Mouse (Mus musculus) lung, embryonic 15.5 days (tissue): Measurements from ENCODE around the gene Fadd. TPM values are rescaled to one million over a fixed set of nuclear protein-coding genes. Genes with fewer than 3 reads are reported as not detected.

Source experiments
- ATAC-seq: fragments of 200-750 bp; cut with Nextera tagmentation; 2 replicates; pipeline ENCODE4 v1.8.0; 2017; ENCODE audit warnings: moderate number of reproducible peaks, borderline replicate concordance; ENCODE audit not compliant: low FRiP score, low TSS enrichment; ENCODE audit errors: extremely low read depth
- H3K27ac ChIP-seq: fragments of 300-500 bp; sonication (generic); 2 replicates; pipeline ENCODE4 v1.5.1; 2015; ENCODE audit warnings: moderate library complexity, mild to moderate bottlenecking, inconsistent platforms
- H3K27me3 ChIP-seq: fragments of 300-500 bp; sonication (generic); 2 replicates; pipeline ENCODE4 v1.6.1; 2015; ENCODE audit warnings: inconsistent platforms
- H3K36me3 ChIP-seq: fragments of 300-500 bp; sonication (generic); 2 replicates; pipeline ENCODE4 v1.6.1; 2015; ENCODE audit warnings: inconsistent platforms
- H3K4me1 ChIP-seq: fragments of 300-500 bp; sonication (generic); 2 replicates; pipeline ENCODE4 v1.6.1; 2015; ENCODE audit warnings: inconsistent platforms
- H3K4me2 ChIP-seq: fragments of 300-500 bp; sonication (generic); 2 replicates; pipeline ENCODE4 v1.6.1; 2015; ENCODE audit warnings: inconsistent platforms, mild to moderate bottlenecking, moderate library complexity
- H3K4me3 ChIP-seq: fragments of 300-500 bp; sonication (generic); 2 replicates; pipeline ENCODE4 v1.5.1; 2015; ENCODE audit warnings: mild to moderate bottlenecking, inconsistent platforms
- H3K9ac ChIP-seq: fragments of 300-500 bp; sonication (generic); 2 replicates; pipeline ENCODE4 v1.6.1; 2015; ENCODE audit warnings: inconsistent platforms
- H3K9me3 ChIP-seq: fragments of 300-500 bp; sonication (generic); 2 replicates; pipeline ENCODE4 v1.6.1; 2016; ENCODE audit warnings: inconsistent platforms
- WGBS: fragments of 180-500 bp; shearing (Covaris S2); methylation state at CpG from one replicate; pipeline ENCODE4 v1.1.7; 2015; 5-methylcytosine and 5-hydroxymethylcytosine counted together
- polyA plus RNA-seq: library from polyadenylated mRNA; unstranded; fragments of >200 nt; fragmentation: Nextera tagmentation; extraction: Ambion mirVana; gene quantifications from 2 replicates; pipeline ENCODE4 v1.2.1, GENCODE M21; 2015

Fadd gene
- polyA plus RNA-seq, 1 experiment from 2014 or later = 12.4 TPM

- peaks cover 20% of the 10 kb centered on the region for H3K4me1 ChIP-seq
- H3K27me3 ChIP-seq = no peaks in the 10 kb centered on the region
- no peaks in the 10 kb centered on the region for H3K36me3 ChIP-seq
- H3K9ac ChIP-seq = no peak overlapping the region
- 53% methylated on average over 7 of the region's 7 CpGs for WGBS
- peak overlapping the region; percentile 65 for H3K27ac ChIP-seq
- no peak overlapping the region for H3K4me3 ChIP-seq
- no peaks in the 10 kb centered on the region for H3K9me3 ChIP-seq
- peak; percentile 49; the same call in 1 of the 2 replicates for ATAC-seq
- no peak overlapping the region for H3K4me2 ChIP-seq
These were observed 27.3 kb upstream of the Fadd start for GRCm38 (mm10) chr7:144609568-144609967.

GRCm38 (mm10) chr7:144607862-144608261 lies 25.6 kb upstream of the Fadd start:
- Histone ChIP-seq H3K4me2 (no peak overlapping the region), H3K36me3 (no peaks in the 10 kb centered on the region), H3K9ac (no peak overlapping the region), H3K9me3 (no peaks in the 10 kb centered on the region), H3K4me3 (no peak overlapping the region), H3K27me3 (no peaks in the 10 kb centered on the region), H3K27ac (no peak overlapping the region), H3K4me1 (peaks cover 18% of the 10 kb centered on the region)
- no peak for ATAC-seq
- 89% methylated on average over 15 of the region's 15 CpGs for WGBS

GRCm38 (mm10) chr7:144604735-144605134 lies 22.5 kb upstream of the Fadd start:
- no peak for ATAC-seq
- no peaks in the 10 kb centered on the region for H3K27me3 ChIP-seq
- 0 out of 2 replicates have a peak, but pooled peaks cover 4% of the 10 kb centered on the region for H3K36me3 ChIP-seq
- WGBS = 40% methylated on average over 4 of the region's 4 CpGs
- H3K27ac ChIP-seq = no peak overlapping the region
- no peak overlapping the region for H3K9ac ChIP-seq
- peaks cover 11% of the 10 kb centered on the region for H3K4me1 ChIP-seq
- no peak overlapping the region for H3K4me3 ChIP-seq
- H3K4me2 ChIP-seq = no peak overlapping the region
- no peaks in the 10 kb centered on the region for H3K9me3 ChIP-seq

- H3K9me3 ChIP-seq = no peaks in the 10 kb centered on the region
- no peaks in the 10 kb centered on the region for H3K27me3 ChIP-seq
- 81% methylated on average over 2 of the region's 2 CpGs for WGBS
- H3K4me3 ChIP-seq = no peak overlapping the region
- H3K4me1 ChIP-seq = peaks cover 9% of the 10 kb centered on the region
- no peak overlapping the region for H3K4me2 ChIP-seq
- H3K27ac ChIP-seq = no peak overlapping the region
- ATAC-seq = no peak
- 0 out of 2 replicates have a peak, but pooled peaks cover 4% of the 10 kb centered on the region for H3K36me3 ChIP-seq
- no peak overlapping the region for H3K9ac ChIP-seq
These were observed 22.0 kb upstream of the Fadd start for GRCm38 (mm10) chr7:144604291-144604690.

- no peak for ATAC-seq
- Histone ChIP-seq H3K9ac (no peak overlapping the region), H3K9me3 (no peaks in the 10 kb centered on the region), H3K36me3 (0 out of 2 replicates have a peak, but pooled peaks cover 4% of the 10 kb centered on the region), H3K4me2 (no peak overlapping the region), H3K4me1 (no peaks in the 10 kb centered on the region), H3K27me3 (no peaks in the 10 kb centered on the region), H3K27ac (no peak overlapping the region), H3K4me3 (no peak overlapping the region)
- WGBS = 71% methylated on average over 6 of the region's 6 CpGs
These were observed 18.2 kb upstream of the Fadd start for GRCm38 (mm10) chr7:144600333-144600900.

GRCm38 (mm10) chr7:144589508-144589907 lies 7.2 kb upstream of the Fadd start:
- no peak for ATAC-seq
- H3K9me3 ChIP-seq = no peaks in the 10 kb centered on the region
- H3K27me3 ChIP-seq = peaks cover 5% of the 10 kb centered on the region; the same call in 1 of the 2 replicates
- peaks cover 4% of the 10 kb centered on the region; the same call in 1 of the 2 replicates for H3K36me3 ChIP-seq
- no peaks in the 10 kb centered on the region for H3K4me1 ChIP-seq
- H3K27ac ChIP-seq = no peak overlapping the region
- H3K4me2 ChIP-seq = no peak overlapping the region
- H3K4me3 ChIP-seq = no peak overlapping the region
- no peak overlapping the region for H3K9ac ChIP-seq
- 69% methylated on average over 3 of the region's 3 CpGs for WGBS

GRCm38 (mm10) chr7:144587291-144587690 lies 5.0 kb upstream of the Fadd start:
- H3K4me1 ChIP-seq = peaks cover 10% of the 10 kb centered on the region
- no peaks in the 10 kb centered on the region for H3K9me3 ChIP-seq
- peaks cover 4% of the 10 kb centered on the region; the same call in 1 of the 2 replicates for H3K36me3 ChIP-seq
- H3K4me3 ChIP-seq = no peak overlapping the region
- H3K4me2 ChIP-seq = no peak overlapping the region
- no peak overlapping the region for H3K27ac ChIP-seq
- peaks cover 6% of the 10 kb centered on the region; the same call in 1 of the 2 replicates for H3K27me3 ChIP-seq
- WGBS = 38% methylated on average over 2 of the region's 2 CpGs
- no peak overlapping the region for H3K9ac ChIP-seq
- no peak for ATAC-seq

GRCm38 (mm10) chr7:144585648-144586047 lies 3.4 kb upstream of the Fadd start:
- Histone ChIP-seq H3K9ac (no peak overlapping the region), H3K27ac (no peak overlapping the region)

GRCm38 (mm10) chr7:144583619-144584018 lies 1.4 kb upstream of the Fadd start:
- Histone ChIP-seq H3K4me2 (no peak overlapping the region), H3K27ac (no peak overlapping the region), H3K4me1 (peaks cover 20% of the 10 kb centered on the region), H3K9me3 (no peaks in the 10 kb centered on the region), H3K27me3 (peaks cover 6% of the 10 kb centered on the region; the same call in 1 of the 2 replicates), H3K36me3 (peaks cover 11% of the 10 kb centered on the region), H3K9ac (no peak overlapping the region), H3K4me3 (no peak overlapping the region)
- no peak for ATAC-seq
- under 1% methylated on average over 4 of the region's 4 CpGs for WGBS

More at GRCm38 (mm10) chr7:144585648-144586047, 3.4 kb upstream of the Fadd start:
- Histone ChIP-seq H3K4me1 (peaks cover 19% of the 10 kb centered on the region), H3K9me3 (no peaks in the 10 kb centered on the region), H3K4me3 (no peak overlapping the region), H3K27me3 (peaks cover 6% of the 10 kb centered on the region; the same call in 1 of the 2 replicates), H3K36me3 (0 out of 2 replicates have a peak, but pooled peaks cover 3% of the 10 kb centered on the region), H3K4me2 (no peak overlapping the region)
- 14% methylated on average over 6 of the region's 6 CpGs for WGBS
- ATAC-seq = no peak

- 1% methylated on average over 43 of the region's 43 CpGs for WGBS
- H3K4me3 ChIP-seq = peak overlapping the region; percentile 62
- H3K27me3 ChIP-seq = peaks cover 6% of the 10 kb centered on the region; the same call in 1 of the 2 replicates
- H3K9ac ChIP-seq = peak overlapping the region; percentile 60
- peak; percentile 91 for ATAC-seq
- H3K4me2 ChIP-seq = peak overlapping the region; percentile 73
- H3K27ac ChIP-seq = peak overlapping the region; percentile 89
- no peaks in the 10 kb centered on the region for H3K9me3 ChIP-seq
- peaks cover 20% of the 10 kb centered on the region for H3K4me1 ChIP-seq
- peaks cover 11% of the 10 kb centered on the region for H3K36me3 ChIP-seq
These were observed 542 bp downstream of the Fadd start for GRCm38 (mm10) chr7:144581559-144582283.

- H3K9ac ChIP-seq = no peak overlapping the region
- peaks cover 13% of the 10 kb centered on the region for H3K4me1 ChIP-seq
- peaks cover 11% of the 10 kb centered on the region for H3K36me3 ChIP-seq
- ATAC-seq = no peak
- H3K4me2 ChIP-seq = no peak overlapping the region
- no peaks in the 10 kb centered on the region for H3K27me3 ChIP-seq
- H3K9me3 ChIP-seq = no peaks in the 10 kb centered on the region
- no peak overlapping the region for H3K27ac ChIP-seq
- no peak overlapping the region for H3K4me3 ChIP-seq
- 83% methylated on average over 5 of the region's 5 CpGs for WGBS
These were observed 4.4 kb downstream of the Fadd start for GRCm38 (mm10) chr7:144577876-144578275.

GRCm38 (mm10) chr7:144572234-144572633 lies 10.0 kb downstream of the Fadd start:
- no peaks in the 10 kb centered on the region for H3K9me3 ChIP-seq
- no peaks in the 10 kb centered on the region for H3K36me3 ChIP-seq
- no peak overlapping the region for H3K4me3 ChIP-seq
- no peak overlapping the region for H3K27ac ChIP-seq
- 0 out of 2 replicates have a peak, but pooled peaks cover 7% of the 10 kb centered on the region for H3K4me1 ChIP-seq
- no peaks in the 10 kb centered on the region for H3K27me3 ChIP-seq
- no peak overlapping the region for H3K9ac ChIP-seq
- WGBS = 74% methylated on average over 5 of the region's 5 CpGs
- ATAC-seq = no peak
- H3K4me2 ChIP-seq = no peak overlapping the region
